Mouse (Mus musculus) erythroblast, embryonic 14.5 days (primary cell): ENCODE data around the gene Col23a1.

Experiments used
- GATA1 ChIP-seq: IDR thresholded peaks from 2 replicates; pipeline ENCODE4 v1.6.1; 2012; ENCODE audit warnings: low read length, inconsistent platforms, mixed read lengths
- TAL1 ChIP-seq: IDR thresholded peaks from 3 replicates; pipeline ENCODE4 v1.6.1; 2012; ENCODE audit warnings: low read length, inconsistent platforms, mixed read lengths

- no peak for TF ChIP-seq GATA1
- no peak for TF ChIP-seq TAL1
These were observed 30.9 kb downstream of the Col23a1 start for GRCm38 (mm10) chr11:51320609-51321008.
